Mouse (Mus musculus) kidney, adult 18-20 months (tissue): ENCODE measurements around the gene Nectin3.
"Not testable (repeated sequence)": the region's sequence is repeated elsewhere in the genome, so short reads cannot be mapped to it uniquely, and the experiment has no call there.

Experiments
- DNase-seq: peaks from one replicate; pipeline ENCODE4 v3.0.0; 2021

The Nectin3 gene

DNA sequence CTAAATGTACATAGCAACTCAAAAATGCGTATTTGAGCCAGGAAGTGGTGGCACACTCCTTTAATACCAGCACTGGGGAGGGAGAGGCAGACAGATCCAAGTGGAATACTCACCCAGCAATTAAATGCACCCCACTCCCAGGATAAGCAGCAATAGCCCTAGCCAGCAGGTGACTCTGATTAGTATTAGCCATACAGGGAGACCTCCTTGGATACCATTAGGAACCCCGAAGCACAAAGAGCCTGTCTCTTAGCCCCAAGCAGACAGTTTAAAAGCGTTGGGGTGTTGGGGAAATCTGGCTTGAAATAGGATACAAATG, 87.6 kb downstream of the Nectin3 start:
- DNase-seq, result no peak

GRCm38 (mm10) chr16:46410053-46410738, 88.1 kb downstream of the Nectin3 start:
- no peak for DNase-seq

DNA sequence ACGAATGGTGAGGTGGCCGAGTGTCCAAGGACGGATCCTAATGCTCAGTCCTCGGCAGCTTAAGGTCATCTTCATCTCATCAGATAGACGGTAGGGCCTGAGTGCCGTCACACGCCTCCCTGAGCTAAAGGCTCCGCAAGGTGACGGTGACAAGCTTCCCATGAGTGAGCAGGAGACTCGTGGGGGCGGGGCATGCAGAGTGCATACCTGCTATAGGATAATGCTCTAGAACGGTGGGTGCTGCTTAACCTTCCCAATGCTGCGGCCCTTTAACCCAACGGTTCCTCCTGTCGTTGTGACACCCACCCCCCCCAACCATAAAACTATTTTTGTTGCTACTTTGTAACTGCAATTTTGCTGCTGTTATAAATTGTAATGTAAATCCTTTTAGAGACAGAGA, 90.3 kb downstream of the Nectin3 start:
- DNase-seq, result no peak

DNA sequence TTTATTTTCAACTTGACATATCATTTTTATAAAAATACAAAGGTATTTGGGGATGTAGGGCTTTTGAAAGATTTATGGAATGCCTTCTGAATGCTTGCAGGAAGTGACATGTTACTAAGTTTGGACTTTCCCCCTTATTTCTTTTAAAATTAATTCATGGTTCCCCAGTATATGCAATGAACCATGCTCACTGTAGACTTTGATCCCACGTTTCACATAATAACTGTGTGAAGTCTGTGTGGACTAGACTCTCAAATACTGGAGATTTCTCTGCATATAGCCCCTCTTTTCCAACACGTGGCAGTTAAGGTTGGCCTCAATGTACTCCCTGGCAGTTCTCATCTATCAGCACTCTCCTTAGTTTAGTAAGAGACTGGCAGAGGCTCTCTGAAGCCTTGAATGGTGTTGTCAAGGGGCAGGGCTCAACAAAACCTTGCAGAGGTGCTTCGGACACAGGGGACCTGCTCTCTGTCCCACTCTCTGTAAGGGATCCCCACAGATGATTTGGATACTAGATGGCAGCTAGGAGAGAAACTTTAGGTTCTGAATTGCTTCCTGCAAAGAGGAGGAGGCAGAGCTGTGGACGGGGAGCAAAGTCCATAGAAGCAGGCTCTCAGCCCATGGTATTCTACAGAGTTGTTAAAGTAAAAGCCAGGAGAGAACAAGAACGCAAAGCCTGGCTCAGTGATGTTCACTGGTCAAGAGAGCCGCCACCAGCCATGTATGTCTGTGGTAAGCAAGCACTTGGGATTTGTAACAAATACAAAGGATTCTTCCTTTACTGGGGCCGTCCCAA, 91.3 kb downstream of the Nectin3 start:
- DNase-seq, result peak; percentile 32

- DNase-seq, result no peak
Measured at GRCm38 (mm10) chr16:46397945-46398344, 100.4 kb downstream of the Nectin3 start.

DNA sequence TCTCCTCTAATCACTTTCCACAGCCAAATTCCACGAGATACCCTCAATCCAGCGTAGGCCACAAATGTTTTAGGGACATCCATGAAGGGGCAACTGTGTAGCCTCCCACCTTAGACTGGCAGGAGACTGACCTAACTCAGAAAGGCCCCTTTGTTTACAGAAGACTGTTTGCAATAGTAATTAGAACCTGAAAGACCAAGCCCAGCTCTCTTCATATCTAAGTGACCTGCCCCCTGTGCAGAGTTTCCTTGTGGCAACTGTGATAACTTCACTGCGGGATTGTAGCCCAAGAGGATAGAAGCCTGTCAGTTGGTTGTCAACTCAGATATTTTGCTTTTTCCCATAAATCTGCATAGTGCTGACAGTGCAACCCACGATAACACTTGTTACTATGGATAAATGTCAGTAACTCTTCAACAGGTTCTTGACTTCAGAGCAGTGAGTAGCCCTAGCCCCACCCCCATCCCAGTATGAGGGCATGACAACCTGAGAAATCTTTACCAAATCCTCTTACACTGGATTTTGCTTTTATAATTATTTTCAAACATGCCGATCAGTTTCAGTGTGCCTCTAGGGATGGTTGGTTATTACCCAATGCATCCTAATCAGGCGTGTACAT, 108.8 kb downstream of the Nectin3 start:
- DNase-seq, result no peak

DNA sequence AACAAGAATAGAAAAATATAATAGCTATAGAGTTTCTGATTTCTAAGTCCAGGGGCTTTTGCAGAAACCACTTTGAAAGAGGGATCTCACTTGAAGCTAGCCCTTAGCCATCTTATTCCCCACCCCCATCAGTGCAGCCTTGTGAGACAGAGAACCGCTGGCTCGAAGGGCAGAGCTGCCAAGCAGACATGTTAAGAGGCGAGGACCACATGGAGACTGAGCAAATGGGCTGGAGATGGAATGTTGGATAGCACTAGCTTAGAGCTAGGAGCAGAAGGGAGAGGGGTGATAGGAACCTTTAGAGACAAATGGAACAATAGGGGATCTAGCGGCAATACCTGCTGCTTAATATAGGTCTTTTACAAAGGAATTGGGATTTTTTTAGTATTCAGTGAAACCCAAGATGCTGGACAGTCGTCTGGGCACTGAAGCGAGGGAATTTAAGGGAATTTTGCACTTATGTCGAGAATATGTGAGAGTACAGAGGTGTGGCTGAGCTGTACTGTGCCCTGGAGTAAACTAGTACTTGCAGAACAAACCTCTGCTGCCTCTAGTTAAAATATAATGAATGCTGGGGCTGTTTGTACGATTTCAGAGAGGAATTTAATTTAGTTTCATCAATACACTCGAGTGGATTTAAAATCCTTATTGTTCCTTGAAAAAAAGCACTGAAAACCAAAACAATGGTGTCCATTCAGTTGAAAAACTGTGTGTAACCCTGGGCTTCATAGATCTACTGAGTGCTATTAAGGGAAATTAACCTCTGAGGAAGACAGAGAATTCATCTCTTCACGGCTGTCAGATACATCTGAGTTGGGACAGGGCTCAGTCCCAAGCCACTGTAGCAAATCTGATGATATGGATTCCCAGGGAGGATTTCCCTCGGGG, 109.6 kb downstream of the Nectin3 start:
- no peak for DNase-seq

- no peak for DNase-seq
Measured at GRCm38 (mm10) chr16:46384279-46384678, 114.0 kb downstream of the Nectin3 start.

DNA sequence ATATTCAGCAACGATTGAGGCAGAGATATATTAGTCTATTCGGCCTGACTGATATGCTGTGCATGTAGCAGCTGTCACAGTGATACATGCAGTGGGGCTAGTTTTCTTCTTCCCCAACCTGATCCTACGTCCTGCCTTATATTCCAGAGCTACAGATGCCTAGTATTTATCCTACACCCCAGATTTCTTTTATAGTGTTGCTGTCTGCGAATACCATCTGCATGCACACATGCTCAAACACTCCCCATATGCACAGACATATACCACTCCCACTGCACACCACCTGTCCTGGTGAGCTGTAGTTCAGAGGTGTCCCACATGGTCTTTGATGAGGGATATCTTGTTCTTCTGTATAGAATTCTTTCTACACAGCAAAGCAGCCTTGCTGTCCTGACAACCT, 115.0 kb downstream of the Nectin3 start:
- no peak for DNase-seq

DNA sequence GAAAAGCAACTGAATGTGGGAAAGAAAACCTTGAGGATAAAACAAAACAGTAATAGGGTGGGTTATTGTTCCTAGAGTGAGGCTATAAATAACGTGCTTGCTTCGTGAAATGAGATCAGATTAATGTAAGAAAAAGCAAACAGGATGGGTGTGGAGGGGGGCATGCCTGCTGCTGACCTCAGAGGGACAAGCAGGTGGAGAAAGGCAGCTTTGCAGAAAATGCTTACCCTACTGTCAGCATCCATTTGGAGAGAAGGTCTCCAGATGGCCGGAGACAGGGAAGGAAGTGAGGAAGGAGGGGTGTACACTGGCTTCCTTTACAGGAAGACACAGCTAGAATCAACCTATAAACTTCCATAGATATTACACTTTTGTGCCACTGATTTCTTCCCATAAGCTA, 121.8 kb downstream of the Nectin3 start:
- DNase-seq, result no peak

- no peak for DNase-seq
Measured at GRCm38 (mm10) chr16:46362022-46362421, 136.3 kb downstream of the Nectin3 start.

DNA sequence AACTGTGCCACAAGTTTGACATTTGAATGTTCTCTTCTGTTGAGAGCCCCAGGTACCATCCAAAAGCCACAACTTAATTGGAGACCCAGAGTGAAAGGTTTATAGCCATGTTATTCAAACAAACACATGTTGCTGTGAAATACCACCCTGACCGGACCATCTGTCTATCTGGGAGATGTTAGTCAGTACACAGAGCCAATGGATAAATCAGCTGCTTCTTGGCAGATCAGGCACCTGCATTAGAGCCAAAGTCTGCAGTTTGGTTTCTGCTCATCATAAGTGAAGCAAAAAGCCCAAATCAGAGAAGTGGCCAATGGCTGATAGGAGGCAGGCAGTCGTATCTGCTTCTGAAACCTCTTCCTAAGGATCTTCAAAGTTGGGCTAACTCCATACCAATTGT, 140.7 kb downstream of the Nectin3 start:
- not testable (repeated sequence) for DNase-seq

GRCm38 (mm10) chr16:46356663-46357062, 141.7 kb downstream of the Nectin3 start:
- no peak for DNase-seq
